ENCODE assay signal across 8 mouse cellular contexts in genomic region chr16:30520361-30520823, GRCm38 (mm10). TPM values are rescaled to one million over a fixed set of nuclear protein-coding genes. Genes with fewer than 3 reads are reported as not detected.
DNase-seq lines count a peak whose midpoint lies in the region; ATAC-seq and TF ChIP-seq lines count a peak whose summit lies in the region.

No protein-coding gene starts in this region.

- H3K4me1 ChIP-seq in MEL (ENCODE audit: control insufficient read depth in 1 of 2, insufficient read depth in 2 of 2, low read length in 2 of 2): peaks cover 0 to 3% of the 10 kb centered on the region in 2 experiments; a peak in 2 of 4 replicates
- no peaks in the 10 kb centered on the region for H3K4me1 ChIP-seq in forebrain, postnatal 0 days (ENCODE audit: insufficient read depth)
- H3K4me1 ChIP-seq in hindbrain, embryonic 11.5 days (replicated peaks; ENCODE audit: control insufficient read depth, insufficient read depth, low read length): no peaks in the 10 kb centered on the region
- H3K4me1 ChIP-seq in lung, embryonic 16.5 days (replicated peaks; ENCODE audit: control insufficient read depth, insufficient read depth, low read length): peaks cover 9% of the 10 kb centered on the region; the same call in 1 of the 2 replicates

- no peak overlapping the region for H3K4me2 ChIP-seq in forebrain, postnatal 0 days (ENCODE audit: low read depth)
- H3K4me2 ChIP-seq in hindbrain, embryonic 11.5 days (replicated peaks; ENCODE audit: low read depth, low read length): no peak overlapping the region
- peak overlapping the region; percentile 48 for H3K4me2 ChIP-seq in lung, embryonic 16.5 days (ENCODE audit: low read depth, low read length)

- peak; percentile 81 to 93 (median 84) for TF ChIP-seq CTCF in MEL (IDR thresholded peaks at IDR 0.05 in 2 of 3, conservative IDR thresholded peaks at IDR 0.05 in 1 of 3; ENCODE audit: control insufficient read depth in 1 of 3, insufficient read depth in 1 of 3, low read depth in 2 of 3, low read length in 3 of 3, poor library complexity in 1 of 3, severe bottlenecking in 1 of 3)
- TF ChIP-seq CTCF in forebrain, postnatal 0 days (IDR thresholded peaks at IDR 0.05; ENCODE audit: low read depth): peak; percentile 83

- DNase-seq in MEL (ENCODE audit: low read depth, low spot score): peak; percentile 90
- DNase-seq in c-Kit-negative CD71-positive TER-119-positive erythroid progenitor cells, embryonic 14.5 days (ENCODE audit: low read depth, low spot score): peak; percentile 58
- DNase-seq in forebrain, postnatal 0 days: peak; percentile 86
- peak; percentile 84 for DNase-seq in hindbrain, embryonic 11.5 days (ENCODE audit: low spot score)
- peak; percentile 83 to 84 for DNase-seq in layer of hippocampus, postnatal 10 days (ENCODE audit: low spot score in 2 of 2)
- DNase-seq in right cerebral cortex, adult 2 months (ENCODE audit: low spot score in 2 of 2): peak; percentile 88
- DNase-seq in urinary bladder, postnatal 14 days (ENCODE audit: low spot score): peak; percentile 87

- TF ChIP-seq POLR2A in MEL (IDR thresholded peaks at IDR 0.05; ENCODE audit: control insufficient read depth in 1 of 2, insufficient read depth in 1 of 2, low read depth in 1 of 2, low read length in 2 of 2, poor library complexity in 1 of 2): no peak

- no peaks in the 10 kb centered on the region for H3K9me3 ChIP-seq in MEL (replicated peaks; ENCODE audit: insufficient read depth, low read length)
- H3K9me3 ChIP-seq in forebrain, postnatal 0 days (ENCODE audit: low read length): no peaks in the 10 kb centered on the region
- H3K9me3 ChIP-seq in hindbrain, embryonic 11.5 days (ENCODE audit: control insufficient read depth, low read length): no peaks in the 10 kb centered on the region
- no peaks in the 10 kb centered on the region; the same call in 1 of the 2 replicates for H3K9me3 ChIP-seq in lung, embryonic 16.5 days (ENCODE audit: control insufficient read depth, low read length)

- 14% methylated on average over 9 of the region's 9 CpGs for WGBS in forebrain, postnatal 0 days
- WGBS in hindbrain, embryonic 11.5 days: 36% methylated on average over 9 of the region's 9 CpGs
- 11% methylated on average over 9 of the region's 9 CpGs for WGBS in lung, embryonic 16.5 days

- no peaks in the 10 kb centered on the region for H3K79me2 ChIP-seq in MEL (ENCODE audit: control insufficient read depth, insufficient read depth, low read length, poor library complexity)

- peak; percentile 79 for TF ChIP-seq RAD21 in MEL (IDR thresholded peaks at IDR 0.05; ENCODE audit: low read depth, low read length)

- H3K9ac ChIP-seq in MEL (ENCODE audit: control insufficient read depth, low read depth, low read length, poor library complexity, severe bottlenecking): peak overlapping the region; percentile 69
- no peak overlapping the region for H3K9ac ChIP-seq in forebrain, postnatal 0 days
- no peak overlapping the region for H3K9ac ChIP-seq in hindbrain, embryonic 11.5 days (ENCODE audit: low read depth, low read length)
- H3K9ac ChIP-seq in lung, embryonic 16.5 days (ENCODE audit: low read length): no peak overlapping the region

- TF ChIP-seq EP300 in MEL (IDR thresholded peaks at IDR 0.05; ENCODE audit: low read depth in 1 of 2, low read length in 2 of 2): no peak

- no peaks in the 10 kb centered on the region; a peak in 1 of 4 replicates for H3K36me3 ChIP-seq in MEL (ENCODE audit: control insufficient read depth in 1 of 2, insufficient read depth in 2 of 2, low read length in 2 of 2)
- peaks cover 53% of the 10 kb centered on the region for H3K36me3 ChIP-seq in forebrain, postnatal 0 days (ENCODE audit: insufficient read depth)
- H3K36me3 ChIP-seq in hindbrain, embryonic 11.5 days (ENCODE audit: control insufficient read depth, insufficient read depth, low read length): no peaks in the 10 kb centered on the region
- H3K36me3 ChIP-seq in lung, embryonic 16.5 days (ENCODE audit: control insufficient read depth, insufficient read depth, low read length): no peaks in the 10 kb centered on the region

- ATAC-seq in forebrain, postnatal 0 days: peak; percentile 49; the same call in 1 of the 2 replicates
- ATAC-seq in hindbrain, embryonic 11.5 days (ENCODE audit: low FRiP score): no peak
- ATAC-seq in lung, embryonic 16.5 days (ENCODE audit: low read depth): peak; percentile 58; the same call in 1 of the 2 replicates

- no peaks in the 10 kb centered on the region for H3K27me3 ChIP-seq in MEL (ENCODE audit: control insufficient read depth in 1 of 2, insufficient read depth in 2 of 2, low read length in 2 of 2)
- no peaks in the 10 kb centered on the region for H3K27me3 ChIP-seq in forebrain, postnatal 0 days (ENCODE audit: insufficient read depth, low read length)
- H3K27me3 ChIP-seq in hindbrain, embryonic 11.5 days (ENCODE audit: control insufficient read depth, insufficient read depth, low read length): no peaks in the 10 kb centered on the region
- H3K27me3 ChIP-seq in lung, embryonic 16.5 days (ENCODE audit: control insufficient read depth, insufficient read depth, low read depth, low read length): no peaks in the 10 kb centered on the region

- no peak overlapping the region for H3K27ac ChIP-seq in MEL (ENCODE audit: control insufficient read depth, low read depth, low read length)
- H3K27ac ChIP-seq in forebrain, postnatal 0 days (ENCODE audit: low read depth, low read length): no peak overlapping the region
- H3K27ac ChIP-seq in hindbrain, embryonic 11.5 days (ENCODE audit: low read depth, low read length): no peak overlapping the region
- H3K27ac ChIP-seq in lung, embryonic 16.5 days (ENCODE audit: low read length): no peak overlapping the region

- H3K4me3 ChIP-seq in MEL (ENCODE audit: control insufficient read depth in 1 of 2, insufficient read depth in 1 of 2, low read depth in 2 of 2, low read length in 2 of 2): peak overlapping the region; percentile 68 to 82
- no peak overlapping the region for H3K4me3 ChIP-seq in forebrain, postnatal 0 days (ENCODE audit: low read depth, low read length)
- H3K4me3 ChIP-seq in hindbrain, embryonic 11.5 days (ENCODE audit: low read depth, low read length): no peak overlapping the region
- peak overlapping the region; percentile 38 for H3K4me3 ChIP-seq in lung, embryonic 16.5 days (ENCODE audit: low read length)

TF ChIP-seq in MEL, 35 proteins besides CTCF, POLR2A, EP300 and RAD21:
- TF ChIP-seq GATA1 (IDR thresholded peaks at IDR 0.05; ENCODE audit: low read depth, low read length): peak; percentile 69
- no peak for TF ChIP-seq BHLHE40 (IDR thresholded peaks at IDR 0.05; ENCODE audit: borderline replicate concordance, low read depth, low read length)
- TF ChIP-seq NELFE (IDR thresholded peaks at IDR 0.05; ENCODE audit: low read depth, low read length): no peak
- 0 out of 2 replicates have a peak, but pooled peaks have one; percentile 26 for TF ChIP-seq ETS1 (IDR thresholded peaks at IDR 0.05; ENCODE audit: low read depth, low read length)
- TF ChIP-seq RCOR1 (IDR thresholded peaks at IDR 0.05; ENCODE audit: low read depth, low read length): 0 out of 2 replicates have a peak, but pooled peaks have one; percentile 4
- no peak for TF ChIP-seq JUND (IDR thresholded peaks at IDR 0.05; ENCODE audit: low read depth, low read length)
- peak; percentile 87 for TF ChIP-seq ZC3H11A (IDR thresholded peaks at IDR 0.05; ENCODE audit: low read depth, low read length)
- 0 out of 2 replicates have a peak, but pooled peaks have one; percentile 34 for TF ChIP-seq HCFC1 (IDR thresholded peaks at IDR 0.05; ENCODE audit: low read depth, low read length)
- 0 out of 2 replicates have a peak, but pooled peaks have one; percentile 7 for TF ChIP-seq ZNF384 (IDR thresholded peaks at IDR 0.05; ENCODE audit: low read depth, low read length)
- TF ChIP-seq ELF1 (IDR thresholded peaks at IDR 0.05; ENCODE audit: low read depth, low read length): no peak
- no peak for TF ChIP-seq MAZ (IDR thresholded peaks at IDR 0.05; ENCODE audit: low read depth, low read length)
- TF ChIP-seq SMC3 (IDR thresholded peaks at IDR 0.05; ENCODE audit: low read depth, low read length): peak; percentile 92
- peak; percentile 69 for TF ChIP-seq SIN3A (IDR thresholded peaks at IDR 0.05; ENCODE audit: low read length)
- peak; percentile 39; the same call in 1 of the 2 replicates for TF ChIP-seq TBP (IDR thresholded peaks at IDR 0.05; ENCODE audit: low read depth, low read length)

RNA-seq across cellular contexts. Expression of gene Tmem44, which starts 30.2 kb away (rescaled TPM):
- total RNA-seq in MEL (2012; rRNA removed): 0.46 and 0.50 TPM in 2 replicates
- polyA plus RNA-seq in MEL (2012; ENCODE audit: insufficient read depth in 1 of 2, insufficient read length in 2 of 2, low read depth in 1 of 2, low replicate concordance in 2 of 2, missing spikeins in 1 of 2): 1 to 10 TPM in 1 of 2 experiments, not detected in 1; 1.4 TPM
- total RNA-seq in forebrain, postnatal 0 days (2014; rRNA removed): 107 and 113 TPM in 2 replicates
- polyA plus RNA-seq in forebrain, postnatal 0 days (2015; fragmentation: Nextera tagmentation; extraction: Ambion mirVana): 66.1 and 66.6 TPM in 2 replicates
- polyA plus RNA-seq in hindbrain, embryonic 11.5 days (2014; fragmentation: Nextera tagmentation; extraction: Ambion mirVana): 30.9 and 32.0 TPM in 2 replicates
- total RNA-seq in layer of hippocampus, postnatal 10 days (2021): 10 to 100 TPM; 55.9 to 61.6 TPM
- 23.5 and 23.8 TPM in 2 replicates for polyA plus RNA-seq in lung, embryonic 16.5 days (2015; fragmentation: Nextera tagmentation; extraction: Ambion mirVana)

Comparison
In these comparisons a context has a peak if more than half of its experiments do, and no peak if none do; other contexts are left out.
1. H3K4me3 ChIP-seq: peak in MEL (2 of 2) and lung, embryonic 16.5 days (single experiment); none in forebrain, postnatal 0 days (single experiment) and hindbrain, embryonic 11.5 days (single experiment).
2. RNA of gene Tmem44, which starts 30.2 kb away (polyA plus RNA-seq): 66.1 to 66.6 TPM in forebrain, postnatal 0 days, 30.9 to 32.0 TPM in hindbrain, embryonic 11.5 days and 23.5 to 23.8 TPM in lung, embryonic 16.5 days; 1.4 TPM in MEL; every median in the first group is over 10 times any median in the second.
3. Peak in every context shown above with its lines, with median percentiles within 50 percentile points of each other: DNase-seq.